In genomic region chr1:167256724-167257302, GRCm38 (mm10) we compare ENCODE assay signal across 12 mouse cellular contexts. TPM values are rescaled to one million over a fixed set of nuclear protein-coding genes. Genes with fewer than 3 reads are reported as not detected.
DNase-seq lines count a peak whose midpoint lies in the region; ATAC-seq lines count a peak whose summit lies in the region.
"Had no signal": no experiment of that assay in that cellular context is flagged by ENCODE, and none has a peak within 500 bp of the region (broad histone marks: within the 10 kb centered on the region; RNA-seq: fewer than 3 reads in every experiment).

No protein-coding gene starts in this region.

- H3K27me3 ChIP-seq in lung, embryonic 16.5 days (ENCODE audit: control insufficient read depth, insufficient read depth, low read depth, low read length), result no peaks in the 10 kb centered on the region
- no peaks in the 10 kb centered on the region for H3K27me3 ChIP-seq in kidney, embryonic 14.5 days (ENCODE audit: control insufficient read depth, insufficient read depth, low read length)
- no peaks in the 10 kb centered on the region for H3K27me3 ChIP-seq in liver, embryonic 13.5 days
- H3K27me3 ChIP-seq in stomach, embryonic 15.5 days (replicated peaks), result no peaks in the 10 kb centered on the region
- H3K27me3 ChIP-seq: embryonic facial prominence, embryonic 12.5 days; forebrain, embryonic 13.5 days had no signal

- no peak overlapping the region for H3K4me3 ChIP-seq in lung, embryonic 16.5 days (ENCODE audit: low read length)
- no peak overlapping the region for H3K4me3 ChIP-seq in kidney, embryonic 14.5 days (ENCODE audit: low read length)
- no peak overlapping the region for H3K4me3 ChIP-seq in liver, embryonic 13.5 days (replicated peaks)
- no peak overlapping the region for H3K4me3 ChIP-seq in stomach, embryonic 15.5 days (replicated peaks)
- H3K4me3 ChIP-seq: embryonic facial prominence, embryonic 12.5 days; forebrain, embryonic 13.5 days had no signal

- H3K4me1 ChIP-seq in lung, embryonic 16.5 days (replicated peaks; ENCODE audit: control insufficient read depth, insufficient read depth, low read length), result peaks cover 41% of the 10 kb centered on the region
- peaks cover 19% of the 10 kb centered on the region for H3K4me1 ChIP-seq in kidney, embryonic 14.5 days (ENCODE audit: control insufficient read depth, insufficient read depth, low read length)
- H3K4me1 ChIP-seq in liver, embryonic 13.5 days (replicated peaks), result peaks cover 72% of the 10 kb centered on the region
- peaks cover 22% of the 10 kb centered on the region for H3K4me1 ChIP-seq in stomach, embryonic 15.5 days
- H3K4me1 ChIP-seq: forebrain, embryonic 13.5 days had no signal

- no peak overlapping the region for H3K9ac ChIP-seq in lung, embryonic 16.5 days (ENCODE audit: low read length)
- H3K9ac ChIP-seq in kidney, embryonic 14.5 days (ENCODE audit: low read depth, low read length), result no peak overlapping the region
- no peak overlapping the region for H3K9ac ChIP-seq in liver, embryonic 13.5 days
- no peak overlapping the region for H3K9ac ChIP-seq in stomach, embryonic 15.5 days
- H3K9ac ChIP-seq: embryonic facial prominence, embryonic 12.5 days; forebrain, embryonic 13.5 days had no signal

- H3K36me3 ChIP-seq in lung, embryonic 16.5 days (ENCODE audit: control insufficient read depth, insufficient read depth, low read length), result no peaks in the 10 kb centered on the region
- no peaks in the 10 kb centered on the region for H3K36me3 ChIP-seq in kidney, embryonic 14.5 days (ENCODE audit: control insufficient read depth, insufficient read depth, low read length)
- H3K36me3 ChIP-seq in liver, embryonic 13.5 days, result no peaks in the 10 kb centered on the region
- no peaks in the 10 kb centered on the region for H3K36me3 ChIP-seq in stomach, embryonic 15.5 days
- H3K36me3 ChIP-seq: embryonic facial prominence, embryonic 12.5 days had no signal

- H3K27ac ChIP-seq in lung, embryonic 16.5 days (ENCODE audit: low read length), result no peak overlapping the region
- H3K27ac ChIP-seq in kidney, embryonic 14.5 days (ENCODE audit: low read depth, low read length), result no peak overlapping the region
- H3K27ac ChIP-seq in liver, embryonic 13.5 days, result no peak overlapping the region
- H3K27ac ChIP-seq in stomach, embryonic 15.5 days, result no peak overlapping the region; the same call in 1 of the 2 replicates
- H3K27ac ChIP-seq: embryonic facial prominence, embryonic 12.5 days; forebrain, embryonic 13.5 days had no signal

- no peaks in the 10 kb centered on the region for H3K9me3 ChIP-seq in lung, embryonic 16.5 days (ENCODE audit: control insufficient read depth, low read length)
- H3K9me3 ChIP-seq in kidney, embryonic 14.5 days (ENCODE audit: control insufficient read depth, low read length), result no peaks in the 10 kb centered on the region
- no peaks in the 10 kb centered on the region for H3K9me3 ChIP-seq in liver, embryonic 13.5 days (replicated peaks)
- no peaks in the 10 kb centered on the region for H3K9me3 ChIP-seq in stomach, embryonic 15.5 days
- H3K9me3 ChIP-seq: embryonic facial prominence, embryonic 12.5 days; forebrain, embryonic 13.5 days had no signal

- DNase-seq in lung, postnatal 14 days, result no peak
- DNase-seq in liver, embryonic 13.5 days, result no peak
- no peak for DNase-seq in right cerebral cortex, postnatal 25 days
- DNase-seq in frontal cortex, postnatal 36 days (ENCODE audit: low spot score in 2 of 2), result no peak
- DNase-seq: adrenal gland, adult 2 months; cerebellum, postnatal 25 days had no signal

- ATAC-seq in lung, embryonic 16.5 days (ENCODE audit: low read depth), result peak; percentile 62; the same call in 1 of the 2 replicates
- ATAC-seq in kidney, embryonic 14.5 days (ENCODE audit: low FRiP score, low TSS enrichment), result 0 out of 2 replicates have a peak, but pooled peaks have one; percentile 24
- peak; percentile 44; the same call in 1 of the 2 replicates for ATAC-seq in liver, embryonic 13.5 days (ENCODE audit: low read depth)
- ATAC-seq in stomach, embryonic 15.5 days (ENCODE audit: insufficient read depth, low FRiP score, low read depth), result peak; percentile 44; the same call in 1 of the 2 replicates
- ATAC-seq in cerebellum, adult (ENCODE audit: insufficient number of reproducible peaks, low FRiP score, low TSS enrichment), result no peak
- ATAC-seq: forebrain, embryonic 13.5 days had no signal

- WGBS in lung, embryonic 16.5 days, result 51% methylated on average over 15 of the region's 15 CpGs
- WGBS in kidney, embryonic 14.5 days, result 37% methylated on average over 15 of the region's 15 CpGs
- WGBS in liver, embryonic 13.5 days (ENCODE audit: insufficient replicate concordance), result 78% methylated on average over 15 of the region's 15 CpGs
- WGBS in stomach, embryonic 15.5 days, result 56% methylated on average over 15 of the region's 15 CpGs

- no peak overlapping the region for H3K4me2 ChIP-seq in lung, embryonic 16.5 days (ENCODE audit: low read depth, low read length)
- no peak overlapping the region for H3K4me2 ChIP-seq in kidney, embryonic 14.5 days (replicated peaks; ENCODE audit: low read depth, low read length)
- H3K4me2 ChIP-seq in liver, embryonic 13.5 days, result no peak overlapping the region
- H3K4me2 ChIP-seq in stomach, embryonic 15.5 days, result no peak overlapping the region
- H3K4me2 ChIP-seq: embryonic facial prominence, embryonic 12.5 days; forebrain, embryonic 13.5 days had no signal

RNA-seq across cellular contexts. Expression of gene Uck2, which starts 28.3 kb away (rescaled TPM):
- 65.9 and 70.8 TPM in 2 replicates for polyA plus RNA-seq in lung, embryonic 16.5 days (2015; fragmentation: Nextera tagmentation; extraction: Ambion mirVana)
- polyA plus RNA-seq in kidney, embryonic 14.5 days (2014; fragmentation: Nextera tagmentation; extraction: Ambion mirVana), result 103 and 104 TPM in 2 replicates
- 67.1 and 82.5 TPM in 2 replicates for polyA plus RNA-seq in liver, embryonic 13.5 days (2015; fragmentation: Nextera tagmentation; extraction: Ambion mirVana)
- 73.3 and 79.9 TPM in 2 replicates for polyA plus RNA-seq in stomach, embryonic 15.5 days (2015; fragmentation: Nextera tagmentation; extraction: Ambion mirVana)

RNA-seq across cellular contexts. Expression of gene Tmco1, which starts 51.4 kb away (rescaled TPM):
- polyA plus RNA-seq in lung, embryonic 16.5 days (2015; fragmentation: Nextera tagmentation; extraction: Ambion mirVana), result 123 and 125 TPM in 2 replicates
- 86.5 and 121 TPM in 2 replicates for polyA plus RNA-seq in kidney, embryonic 14.5 days (2014; fragmentation: Nextera tagmentation; extraction: Ambion mirVana)
- polyA plus RNA-seq in liver, embryonic 13.5 days (2015; fragmentation: Nextera tagmentation; extraction: Ambion mirVana), result 69.9 and 84.5 TPM in 2 replicates
- polyA plus RNA-seq in stomach, embryonic 15.5 days (2015; fragmentation: Nextera tagmentation; extraction: Ambion mirVana), result 86.2 and 94.3 TPM in 2 replicates
